Mouse (Mus musculus) midbrain, postnatal 0 days (tissue): ENCODE data around the gene Arid1b. TPM values are rescaled to one million over a fixed set of nuclear protein-coding genes. Genes with fewer than 3 reads are reported as not detected.
A peak's percentile ranks its signal among the peaks of the same experiment; 100 is the strongest.

Experiments
- ATAC-seq: fragments of 200-750 bp; cut with Nextera tagmentation; 2 replicates; pipeline ENCODE4 v1.8.0; 2017; ENCODE audit warnings: moderate number of reproducible peaks, mild to moderate bottlenecking, moderate TSS enrichment, moderate library complexity; ENCODE audit not compliant: low FRiP score
- DNase-seq: peaks from one replicate; pipeline ENCODE4 v3.0.0-alpha.2; 2015; ENCODE audit warnings: low spot score
- H3K27ac ChIP-seq: fragments of 300-500 bp; sonication (generic); 2 replicates; pipeline ENCODE4 v1.5.1; 2014; ENCODE audit warnings: low read depth, mild to moderate bottlenecking, low read length, mixed read lengths
- H3K27me3 ChIP-seq: fragments of 300-500 bp; sonication (generic); 2 replicates; pipeline ENCODE4 v1.6.1; 2014; ENCODE audit warnings: low read length, control low read depth, mixed read lengths; ENCODE audit not compliant: insufficient read depth
- H3K36me3 ChIP-seq: fragments of 300-500 bp; sonication (generic); 2 replicates; pipeline ENCODE4 v1.6.1; 2014; ENCODE audit warnings: low read length, control low read depth, mixed read lengths; ENCODE audit not compliant: insufficient read depth
- H3K4me1 ChIP-seq: fragments of 300-500 bp; sonication (generic); 2 replicates; pipeline ENCODE4 v1.6.1; 2014; ENCODE audit warnings: mild to moderate bottlenecking, control low read depth, antibody characterized with exemption, low read length, mixed read lengths; ENCODE audit not compliant: insufficient read depth
- H3K4me2 ChIP-seq: fragments of 300-500 bp; sonication (generic); 2 replicates; pipeline ENCODE4 v1.6.1; 2014; ENCODE audit warnings: low read depth, mild to moderate bottlenecking, low read length, mixed read lengths; ENCODE audit not compliant: poor library complexity, severe bottlenecking
- H3K4me3 ChIP-seq: fragments of 300-500 bp; sonication (generic); 2 replicates; pipeline ENCODE4 v1.5.1; 2014; ENCODE audit warnings: low read depth, mild to moderate bottlenecking, low read length, moderate library complexity
- H3K9ac ChIP-seq: fragments of 300-500 bp; sonication (generic); replicated peaks from 2 replicates; pipeline ENCODE4 v1.6.1; 2014; ENCODE audit warnings: mild to moderate bottlenecking, low read length, moderate library complexity, mixed read lengths; ENCODE audit not compliant: poor library complexity, severe bottlenecking
- H3K9me3 ChIP-seq: fragments of 300-500 bp; sonication (generic); 2 replicates; pipeline ENCODE4 v1.6.1; 2016; ENCODE audit warnings: low read length, control low read depth
- CTCF ChIP-seq: IDR thresholded peaks from 2 replicates; pipeline ENCODE4 v1.5.1; 2016; ENCODE audit warnings: antibody characterized with exemption, mild to moderate bottlenecking
- WGBS: fragments of 180-500 bp; shearing (Covaris S2); extraction: QIAGEN DNeasy Blood & Tissue Kit; methylation state at CpG from one replicate; pipeline ENCODE4 v1.1.7; 2014; 5-methylcytosine and 5-hydroxymethylcytosine counted together
- polyA plus RNA-seq: library from polyadenylated mRNA; unstranded; fragments of >200 nt; fragmentation: Nextera tagmentation; extraction: Ambion mirVana; gene quantifications from 2 replicates; pipeline ENCODE4 v1.2.1, GENCODE M21; 2015
- total RNA-seq: library from RNA; depleted of rRNA; stranded (reverse); fragments of >200 nt; gene quantifications from 2 replicates; pipeline ENCODE4 v1.2.3, GENCODE M21; 2014

Arid1b gene
- total and polyA plus RNA-seq, 2 experiments from 2014 or later, result 11.9 to 73.3 TPM

DNA sequence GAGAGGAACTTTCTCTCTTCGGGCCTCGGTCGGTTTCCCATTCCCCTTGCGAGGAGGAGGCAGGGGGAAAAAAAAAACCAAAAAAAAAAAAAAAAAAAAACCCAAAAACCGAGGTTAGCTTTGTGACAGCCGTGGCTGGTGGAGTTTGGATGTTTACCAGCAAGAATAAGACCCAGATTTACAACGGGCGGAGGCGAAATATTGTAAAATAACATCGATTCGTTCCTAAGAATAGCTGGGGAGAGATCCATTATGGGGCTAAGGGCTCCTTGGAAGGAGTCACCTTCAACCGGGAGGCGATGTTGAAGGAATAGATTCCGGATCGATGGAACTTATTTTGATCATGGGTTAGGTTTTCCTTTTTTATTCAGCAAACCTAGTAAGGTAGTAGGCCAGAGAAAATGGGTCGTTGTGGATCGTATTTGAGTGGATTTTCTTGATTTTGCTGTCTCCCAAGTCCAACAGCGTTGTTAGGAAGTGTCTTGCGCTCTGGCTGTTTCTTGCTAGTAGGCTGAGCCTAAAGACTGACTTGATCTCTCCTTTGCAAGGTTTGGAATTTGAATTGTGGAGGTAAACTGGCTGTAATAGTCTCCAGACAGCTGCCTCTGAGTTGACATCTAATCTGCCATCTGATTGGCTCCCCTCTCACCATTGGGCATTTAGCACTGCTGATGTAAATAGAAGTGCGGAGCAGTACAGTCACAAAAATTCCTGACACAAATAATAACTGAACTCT is 2.9 kb downstream of the Arid1b start:
- 0 out of 2 replicates have a peak, but pooled peaks cover 3% of the 10 kb centered on the region for H3K4me1 ChIP-seq

DNA sequence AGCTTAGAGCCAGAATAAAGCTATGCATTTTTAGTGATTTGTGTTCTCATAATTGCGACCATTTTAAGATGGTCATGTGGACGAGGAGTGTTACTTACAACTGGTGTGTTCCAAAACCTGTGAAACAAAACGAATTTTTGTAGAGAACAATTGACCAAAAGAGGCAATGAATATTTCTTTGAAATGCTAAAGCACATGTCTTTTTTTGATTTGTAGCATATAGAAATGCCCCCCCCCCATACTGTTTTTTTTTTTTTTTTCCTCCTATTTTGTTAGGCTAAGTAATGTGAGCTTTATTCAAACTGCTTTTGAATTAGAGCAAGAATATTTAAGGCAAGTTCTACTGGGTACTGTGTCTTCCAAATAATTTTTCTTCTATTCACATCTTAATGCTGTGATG is 3.8 kb downstream of the Arid1b start:
- DNase-seq, result no peak
- peak overlapping the region; percentile 76 for H3K4me2 ChIP-seq
- 36% methylated on average over 3 of the region's 3 CpGs for WGBS

More for the DNA sequence above, 2.9 kb downstream of the Arid1b start:
- ATAC-seq, result no peak
- no peaks in the 10 kb centered on the region for H3K36me3 ChIP-seq
- peak overlapping the region; percentile 76 for H3K4me2 ChIP-seq
- peak overlapping the region; percentile 100 for H3K27ac ChIP-seq
- H3K4me3 ChIP-seq, result peak overlapping the region; percentile 95
- H3K9ac ChIP-seq, result peak overlapping the region; percentile 99
- under 1% methylated on average over 20 of the region's 20 CpGs for WGBS
- TF ChIP-seq CTCF, result no peak
- DNase-seq, result peak; percentile 85
- H3K9me3 ChIP-seq, result no peaks in the 10 kb centered on the region
- H3K27me3 ChIP-seq, result no peaks in the 10 kb centered on the region

DNA sequence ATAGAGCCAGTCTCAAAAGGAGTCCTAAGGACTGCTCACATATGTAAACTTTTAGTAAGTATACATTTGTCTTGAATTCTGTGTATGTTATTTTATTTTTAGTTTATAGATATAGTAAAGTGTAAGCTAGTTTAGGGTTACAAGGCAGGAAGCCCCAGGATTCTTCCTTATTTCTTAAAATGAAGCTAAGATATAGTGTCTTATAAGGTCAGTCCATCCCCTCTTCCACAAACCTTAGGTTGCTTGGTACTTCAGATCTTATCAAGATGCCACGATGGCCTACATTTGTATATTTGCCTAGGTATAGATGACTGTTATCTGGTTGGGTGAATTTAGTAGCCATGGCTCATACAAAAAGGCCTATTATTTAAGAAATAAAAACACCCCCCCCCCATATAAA is 5.1 kb downstream of the Arid1b start:
- Histone ChIP-seq H3K4me3 (peak overlapping the region; percentile 20; the same call in 1 of the 2 replicates), H3K36me3 (no peaks in the 10 kb centered on the region), H3K9me3 (no peaks in the 10 kb centered on the region), H3K9ac (no peak overlapping the region), H3K4me2 (peak overlapping the region; percentile 36), H3K4me1 (0 out of 2 replicates have a peak, but pooled peaks cover 8% of the 10 kb centered on the region), H3K27ac (no peak overlapping the region), H3K27me3 (no peaks in the 10 kb centered on the region)
- ATAC-seq, result no peak
- no peak for DNase-seq
- 65% methylated on average over 1 of the region's 1 CpGs for WGBS
- no peak for TF ChIP-seq CTCF

More for the DNA sequence above, 3.8 kb downstream of the Arid1b start:
- no peaks in the 10 kb centered on the region for H3K36me3 ChIP-seq
- TF ChIP-seq CTCF, result no peak
- H3K9me3 ChIP-seq, result no peaks in the 10 kb centered on the region
- no peak overlapping the region for H3K27ac ChIP-seq
- peak overlapping the region; percentile 95 for H3K4me3 ChIP-seq
- 0 out of 2 replicates have a peak, but pooled peaks cover 7% of the 10 kb centered on the region for H3K4me1 ChIP-seq
- no peak for ATAC-seq
- H3K27me3 ChIP-seq, result no peaks in the 10 kb centered on the region
- H3K9ac ChIP-seq, result no peak overlapping the region

DNA sequence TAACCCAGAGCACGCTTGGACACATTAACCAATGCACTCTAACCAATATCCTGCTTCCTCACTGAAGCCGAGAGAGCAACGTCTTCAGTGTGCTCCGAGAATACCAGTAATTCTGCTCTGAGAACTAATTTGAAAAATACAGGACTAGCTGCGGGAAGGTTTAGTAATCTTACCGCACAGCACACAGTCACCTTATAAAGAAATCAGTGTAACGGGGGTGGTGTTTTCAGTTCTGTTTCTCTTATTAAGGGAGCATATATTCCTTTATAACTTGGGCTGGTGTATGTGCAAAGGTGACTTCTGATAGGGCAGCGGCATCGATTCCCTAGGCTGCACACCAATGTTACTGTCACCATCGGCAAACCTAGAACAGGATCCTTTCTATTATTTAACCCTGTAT is 5.9 kb downstream of the Arid1b start:
- Histone ChIP-seq H3K36me3 (no peaks in the 10 kb centered on the region), H3K27me3 (no peaks in the 10 kb centered on the region), H3K27ac (no peak overlapping the region), H3K9me3 (no peaks in the 10 kb centered on the region), H3K4me1 (0 out of 2 replicates have a peak, but pooled peaks cover 8% of the 10 kb centered on the region), H3K4me2 (peak overlapping the region; percentile 55), H3K9ac (no peak overlapping the region), H3K4me3 (peak overlapping the region; percentile 29)
- 30% methylated on average over 10 of the region's 10 CpGs for WGBS
- TF ChIP-seq CTCF, result no peak
- ATAC-seq (no peak), DNase-seq (no peak)

DNA sequence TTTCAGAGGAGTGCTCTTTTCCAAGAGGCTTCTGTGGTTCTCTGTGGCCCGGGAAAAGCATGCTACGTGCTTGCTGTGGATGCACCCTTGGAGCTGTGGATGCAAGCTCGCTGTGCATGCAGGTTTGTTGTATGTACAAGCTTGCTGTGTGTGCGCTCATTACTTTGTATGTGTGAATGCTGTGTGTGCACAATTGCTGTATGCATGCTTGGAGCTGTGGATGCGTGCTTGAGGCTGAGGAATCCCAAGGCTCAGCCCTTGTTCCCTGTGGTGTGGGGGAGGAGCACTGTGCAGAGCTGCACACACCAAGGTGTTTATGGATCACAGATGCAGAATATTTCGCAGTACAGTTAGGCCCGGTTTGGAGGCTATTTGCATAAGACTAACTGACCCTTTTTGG is 6.7 kb downstream of the Arid1b start:
- ATAC-seq (no peak), DNase-seq (no peak)
- H3K27me3 ChIP-seq, result no peaks in the 10 kb centered on the region
- H3K27ac ChIP-seq, result no peak overlapping the region
- peak overlapping the region; percentile 29 for H3K4me3 ChIP-seq
- H3K4me2 ChIP-seq, result peak overlapping the region; percentile 55
- 0 out of 2 replicates have a peak, but pooled peaks cover 8% of the 10 kb centered on the region for H3K4me1 ChIP-seq
- no peak overlapping the region for H3K9ac ChIP-seq
- 39% methylated on average over 7 of the region's 7 CpGs for WGBS
- no peaks in the 10 kb centered on the region for H3K9me3 ChIP-seq
- H3K36me3 ChIP-seq, result no peaks in the 10 kb centered on the region
- TF ChIP-seq CTCF, result no peak

DNA sequence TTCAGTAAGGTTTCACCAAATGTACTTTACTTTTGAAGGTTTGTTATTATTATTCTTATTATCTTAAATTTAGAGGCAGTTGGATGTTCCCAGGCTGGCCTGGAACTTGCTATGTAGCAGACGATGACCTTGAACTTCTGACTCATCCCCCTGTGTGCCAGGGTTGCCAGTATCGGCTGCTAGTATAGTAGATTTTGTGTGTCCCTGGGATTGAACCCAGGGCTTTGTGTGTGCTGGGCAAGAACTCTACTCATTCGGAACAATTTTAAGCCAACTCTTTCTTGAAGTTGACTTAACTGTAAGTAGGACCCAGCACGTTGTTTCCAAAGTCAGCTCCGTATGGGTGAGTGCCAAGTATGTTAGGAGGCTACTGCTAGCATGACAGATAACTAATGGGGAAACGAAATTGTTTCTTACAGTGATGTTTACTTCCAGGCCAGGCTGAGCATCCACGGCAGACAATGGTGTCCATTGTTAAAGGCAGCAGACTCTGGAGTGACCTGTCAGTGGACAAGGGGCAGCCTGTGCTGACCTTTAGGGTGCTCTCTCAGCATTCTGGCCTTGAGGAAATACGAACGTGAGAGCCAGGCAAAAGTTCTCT is 7.5 kb downstream of the Arid1b start:
- WGBS, result 50% methylated on average over 9 of the region's 9 CpGs
- H3K9me3 ChIP-seq, result no peaks in the 10 kb centered on the region
- no peak for ATAC-seq
- no peak overlapping the region for H3K4me3 ChIP-seq
- H3K27ac ChIP-seq, result no peak overlapping the region
- no peak overlapping the region for H3K9ac ChIP-seq
- H3K27me3 ChIP-seq, result no peaks in the 10 kb centered on the region
- H3K36me3 ChIP-seq, result no peaks in the 10 kb centered on the region
- DNase-seq, result no peak
- H3K4me1 ChIP-seq, result peaks cover 10% of the 10 kb centered on the region
- TF ChIP-seq CTCF, result no peak
- H3K4me2 ChIP-seq, result 0 out of 2 replicates have a peak overlapping the region, but pooled peaks have one; percentile 12
